Mouse (Mus musculus) brain, adult 2 months (tissue): ENCODE results near the gene Gabbr1.

Source experiments
- DNase-seq: peaks from one replicate; pipeline ENCODE4 v3.0.0; 2011; ENCODE audit warnings: low read depth, low spot score

The Gabbr1 gene

DNA sequence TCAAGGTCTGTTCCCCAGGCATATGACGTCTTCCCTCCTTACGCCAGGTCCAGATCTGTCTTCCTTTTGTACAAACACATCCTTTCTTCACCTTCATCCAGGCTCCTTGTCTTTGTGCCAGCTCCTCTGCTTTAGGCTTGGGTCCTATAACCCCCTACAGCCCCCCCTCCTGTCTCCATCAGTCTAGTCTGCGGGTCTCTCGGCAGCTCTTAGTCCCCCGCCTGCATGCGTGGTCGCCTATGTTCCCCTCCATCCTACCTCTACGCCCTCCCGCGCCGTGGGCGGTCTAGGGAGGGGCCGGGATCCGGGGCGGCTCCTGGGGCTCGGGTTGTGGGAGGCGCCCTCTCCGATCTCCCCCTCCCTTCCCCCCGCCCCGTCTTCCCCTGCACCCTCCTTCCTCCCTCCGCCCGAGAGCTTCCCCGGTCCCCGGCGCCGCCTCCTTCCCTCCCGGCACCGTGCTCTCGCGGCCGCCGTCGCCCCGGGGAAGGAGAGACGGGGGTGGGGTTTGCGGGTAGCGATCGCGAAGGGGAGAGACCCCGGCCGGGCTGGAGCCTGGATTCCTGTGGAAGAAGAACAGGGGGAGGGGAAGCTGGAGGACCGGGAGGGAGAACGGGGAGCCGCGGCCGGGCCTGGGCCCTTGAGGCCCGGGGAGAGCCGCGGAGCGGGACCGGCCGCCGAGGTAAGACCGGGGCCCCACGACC, at the start of gene Gabbr1:
Gabbr1 (plus strand) TSS at position 356 of the 701 bp plus-strand sequence.
- DNase-seq, result peak; percentile 96

DNA sequence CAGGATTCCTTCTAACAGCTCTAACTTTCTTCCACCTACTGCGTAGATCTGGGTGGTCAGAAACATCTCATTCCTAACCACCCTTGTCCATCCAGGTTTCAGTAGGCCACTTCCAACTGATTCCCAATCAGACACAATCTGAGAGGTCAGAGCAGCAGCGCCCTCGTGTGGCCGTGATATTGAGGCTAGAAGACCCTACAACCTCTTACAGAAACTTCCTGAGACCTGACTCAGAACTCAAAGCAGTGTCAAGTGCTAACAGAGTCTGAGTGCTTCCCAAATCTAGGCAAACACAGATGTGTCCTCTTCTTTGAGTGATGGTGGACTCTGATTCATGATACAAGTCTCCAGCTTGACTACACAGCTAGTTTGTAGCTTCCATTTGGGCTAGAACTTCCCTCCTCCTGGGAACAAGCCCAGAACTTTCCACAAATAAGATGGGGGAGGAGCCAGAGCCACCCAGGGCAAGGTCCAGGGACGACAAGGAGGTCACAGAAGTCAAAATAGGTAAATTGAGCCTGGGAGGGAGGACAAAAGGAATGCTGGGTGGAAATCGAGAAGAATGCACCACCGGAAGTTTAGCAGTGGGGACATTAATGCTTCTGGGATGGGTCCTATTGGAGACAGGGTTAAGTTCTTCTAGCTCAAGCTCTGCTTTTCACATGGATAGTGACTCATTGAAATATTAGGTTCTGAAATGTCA, 48.6 kb upstream of the Gabbr1 start:
- DNase-seq, result peak; percentile 90

DNA sequence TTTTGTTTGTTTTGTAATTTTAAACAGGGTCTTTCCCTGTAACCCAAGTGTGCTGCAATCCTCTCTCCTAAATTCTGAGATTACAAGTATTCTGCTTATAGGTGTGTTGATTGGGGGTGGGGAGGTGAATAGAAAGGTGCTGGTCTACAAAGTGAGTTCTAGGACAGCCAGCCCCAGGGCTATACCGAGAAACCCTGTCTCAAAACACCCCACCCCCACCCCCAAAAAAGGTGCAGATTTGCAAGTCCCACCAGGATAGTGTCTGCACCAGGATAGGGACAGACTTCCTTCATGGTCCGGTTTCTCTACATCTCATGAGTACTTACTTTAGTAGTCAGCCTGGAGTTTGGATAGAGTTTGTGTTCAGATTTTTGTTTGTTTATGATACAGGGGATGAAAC, 47.3 kb upstream of the Gabbr1 start:
- DNase-seq, result no peak

DNA sequence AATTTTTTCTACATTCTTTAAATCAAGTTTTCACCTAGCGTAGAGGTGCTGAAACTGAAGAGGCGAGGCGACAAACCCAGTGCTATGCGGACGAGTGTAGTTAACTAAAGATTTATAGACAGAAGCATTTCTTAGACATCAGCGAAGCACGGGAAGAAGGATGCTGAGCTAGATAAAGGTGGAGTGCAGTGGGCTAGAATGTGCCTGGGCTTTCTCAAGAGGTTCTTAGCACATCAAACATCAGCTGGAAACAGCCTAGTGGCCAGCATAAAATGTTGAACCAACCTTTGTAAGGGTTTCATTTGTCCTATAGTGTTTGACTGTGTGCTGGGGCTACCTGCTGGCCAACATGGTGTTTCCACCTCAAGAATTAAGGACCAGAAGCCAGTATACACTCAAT, 44.9 kb upstream of the Gabbr1 start, which contains the start of gene Zfp57:
Zfp57 (plus strand) TSS at position 301 of the 400 bp plus-strand sequence.
- no peak for DNase-seq

DNA sequence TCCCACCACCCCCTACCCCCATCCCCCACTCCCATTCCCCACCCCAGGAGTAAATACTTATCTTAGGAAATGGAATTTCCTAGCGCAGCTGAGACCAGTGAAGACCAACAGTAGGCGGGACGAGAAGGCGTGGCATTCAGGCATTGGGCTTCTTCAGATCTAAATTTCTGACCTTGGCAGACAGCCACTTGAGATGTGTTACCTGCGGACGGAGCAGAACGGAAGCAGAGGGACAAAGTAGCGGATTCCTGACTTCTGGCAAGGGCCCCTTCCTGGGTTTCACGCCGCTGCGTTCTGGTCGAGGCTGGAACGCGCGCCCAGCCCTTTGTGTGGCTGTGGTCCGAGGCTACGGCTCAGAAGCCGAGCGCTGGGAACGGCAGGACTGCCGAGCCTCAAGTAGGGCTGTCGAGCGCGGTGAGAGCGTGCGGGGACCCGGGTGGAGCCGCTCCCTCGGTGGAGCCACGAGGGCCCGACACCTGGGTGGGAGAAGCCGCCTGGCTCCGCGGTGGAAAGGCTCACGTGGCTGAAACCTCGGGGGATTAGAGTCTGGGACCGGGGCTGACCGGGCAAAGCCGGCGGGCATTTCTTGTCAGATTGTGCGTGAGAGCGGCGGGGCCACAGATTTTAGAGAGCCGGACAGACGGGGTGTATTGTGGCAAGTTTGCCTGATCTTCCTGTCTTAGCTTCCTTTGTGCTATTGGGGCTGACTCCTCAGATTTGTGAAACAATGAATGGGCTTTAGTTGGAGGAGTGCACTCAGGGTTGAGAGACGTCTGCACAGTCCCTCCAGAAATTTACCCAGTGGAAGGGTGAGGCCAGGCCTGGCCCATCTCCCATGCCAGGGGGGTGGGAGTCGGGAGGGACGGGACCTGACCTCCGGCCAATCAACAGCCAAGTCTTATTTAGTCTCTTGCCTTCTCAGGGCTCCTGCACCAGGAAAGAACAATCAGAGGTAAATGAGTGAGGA, 43.1 kb upstream of the Gabbr1 start:
- peak; percentile 66 for DNase-seq

DNA sequence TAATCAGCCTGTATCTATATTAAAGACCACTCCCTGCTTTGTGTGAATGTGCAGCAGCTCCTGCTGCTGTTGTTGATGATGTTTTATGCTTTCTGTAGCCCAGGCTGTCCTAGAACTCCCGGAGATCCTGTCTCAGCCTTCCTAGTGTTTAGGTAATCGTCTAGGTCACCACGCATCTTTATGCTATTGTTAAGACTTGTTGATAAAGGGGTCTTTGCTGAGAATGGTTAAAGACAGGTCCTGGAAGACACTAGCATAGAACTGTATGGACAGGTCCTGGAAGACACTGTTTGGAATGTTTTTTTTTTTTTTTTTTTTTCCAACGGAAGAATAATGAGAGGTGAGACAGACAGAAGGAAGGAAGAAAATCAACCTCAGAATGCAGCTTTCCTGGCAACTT, 42.4 kb upstream of the Gabbr1 start:
- no peak for DNase-seq

DNA sequence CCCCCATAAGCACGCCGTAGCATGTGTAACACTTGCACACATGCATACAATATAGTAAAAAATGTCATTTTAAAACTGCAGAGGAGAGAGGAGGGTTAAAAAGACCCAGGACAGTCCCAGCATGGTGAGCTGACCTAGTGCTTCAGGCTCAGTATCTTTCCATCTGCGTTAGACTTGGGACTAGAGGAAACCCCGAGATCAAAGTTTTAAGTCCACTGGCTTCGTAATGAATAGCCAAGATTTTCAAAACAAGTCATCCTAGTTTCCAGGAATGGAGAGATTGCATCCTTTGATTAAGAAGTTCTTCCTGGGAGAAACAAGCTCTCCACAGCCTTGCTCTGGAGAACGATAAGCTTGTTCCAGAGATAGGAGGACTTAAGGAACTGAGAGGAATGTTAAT, 37.6 kb upstream of the Gabbr1 start:
- no peak for DNase-seq

DNA sequence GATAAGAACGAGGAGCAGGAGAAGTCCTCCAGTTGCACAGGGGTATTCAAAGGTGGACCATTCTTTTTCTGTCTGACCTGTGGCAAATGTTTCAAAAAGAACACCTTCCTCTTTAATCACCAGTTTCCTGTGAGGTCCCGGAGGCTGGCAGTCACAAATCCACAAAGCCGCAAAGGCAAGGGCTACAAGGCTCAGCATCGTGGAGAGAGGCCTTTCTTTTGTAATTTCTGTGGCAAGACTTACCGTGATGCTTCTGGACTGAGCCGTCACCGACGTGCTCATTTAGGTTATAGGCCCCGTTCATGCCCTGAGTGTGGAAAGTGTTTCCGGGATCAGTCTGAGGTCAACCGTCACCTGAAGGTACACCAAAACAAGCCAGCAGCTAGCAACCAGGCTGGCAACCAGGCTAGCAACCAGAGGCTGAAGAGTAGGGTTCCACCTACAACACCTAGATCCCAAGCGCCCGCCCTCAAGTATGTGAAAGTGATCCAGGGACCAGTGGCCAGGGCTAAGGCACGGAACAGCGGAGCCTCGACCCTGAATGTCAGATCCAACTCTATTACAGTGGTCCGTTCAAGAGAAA, 36.2 kb upstream of the Gabbr1 start:
- no peak for DNase-seq

DNA sequence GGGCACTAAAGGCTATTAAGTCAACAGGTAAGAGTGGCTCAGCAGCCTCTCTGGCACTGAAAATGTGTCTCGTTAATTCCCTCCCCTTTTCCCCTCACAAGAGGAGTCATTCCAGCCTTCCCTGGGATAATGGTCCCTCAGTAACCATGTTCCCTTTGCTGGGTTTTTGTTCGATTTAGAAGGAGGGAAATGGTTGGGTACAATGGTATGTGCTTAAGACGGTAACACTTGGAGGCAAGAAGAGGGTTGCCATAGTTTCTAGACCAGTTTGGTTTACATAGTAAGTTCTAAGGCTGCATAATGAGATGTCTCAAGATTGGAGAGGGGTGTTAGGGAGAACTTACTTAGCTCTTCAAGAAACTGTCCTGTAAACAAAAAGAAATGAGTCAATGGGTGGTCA, 34.0 kb upstream of the Gabbr1 start:
- no peak for DNase-seq

DNA sequence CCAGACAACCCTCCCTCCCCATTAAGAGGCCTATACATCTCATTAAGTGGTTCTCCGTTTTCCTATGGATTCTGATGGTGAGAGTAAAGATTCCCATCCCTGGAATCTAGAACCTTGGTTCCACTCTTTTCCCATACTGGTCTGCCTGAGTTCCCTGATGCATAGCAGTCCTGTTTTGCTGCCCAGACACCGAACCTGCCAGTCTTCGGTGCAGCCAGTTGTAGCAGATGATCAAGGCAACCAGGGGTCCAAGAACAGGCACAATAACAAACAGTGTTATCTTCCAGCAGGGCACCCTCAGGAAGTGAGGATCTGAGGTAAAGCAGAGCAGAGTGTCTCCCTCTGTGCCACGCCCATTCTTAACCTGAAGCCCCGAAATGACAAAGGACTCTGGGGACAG, 33.6 kb upstream of the Gabbr1 start:
- DNase-seq, result no peak

DNA sequence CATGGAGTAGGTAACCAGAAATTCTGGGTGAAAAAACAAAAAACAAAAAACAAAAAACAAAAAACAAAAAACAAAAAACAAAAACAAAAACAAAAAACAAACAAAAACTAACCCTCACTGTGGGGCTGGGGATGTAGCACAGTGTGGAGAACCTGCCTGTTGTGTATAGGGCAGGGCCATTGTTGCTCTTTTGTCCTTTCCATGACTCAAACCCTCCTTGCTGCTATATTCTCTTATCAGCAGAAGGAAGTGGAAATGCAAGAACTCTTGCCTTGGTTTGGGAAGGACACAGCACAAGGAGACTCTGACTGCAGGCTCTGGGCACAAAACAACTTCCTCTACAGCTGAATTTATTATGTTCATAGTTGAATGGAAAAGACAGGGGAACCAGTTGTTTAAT, 29.4 kb upstream of the Gabbr1 start:
- no peak for DNase-seq

DNA sequence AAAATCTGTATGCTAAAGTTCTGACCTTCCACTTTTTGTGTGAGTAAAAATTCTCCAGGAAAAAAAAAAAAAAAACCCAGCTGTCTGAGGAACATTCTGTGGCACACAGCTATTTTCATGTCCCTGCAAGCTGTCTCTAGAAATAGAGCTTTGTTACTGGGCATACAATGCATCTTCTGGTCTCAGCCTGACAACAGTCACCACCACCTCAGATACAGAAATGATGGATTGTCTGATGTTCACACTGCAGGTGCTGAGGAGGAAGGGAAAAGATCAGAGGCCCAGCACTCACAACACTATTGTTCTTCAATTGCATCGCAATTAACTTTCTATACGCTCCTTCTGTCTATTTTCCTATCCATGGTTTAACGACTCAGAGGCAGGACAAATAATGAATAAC, 27.4 kb upstream of the Gabbr1 start:
- peak; percentile 83 for DNase-seq

DNA sequence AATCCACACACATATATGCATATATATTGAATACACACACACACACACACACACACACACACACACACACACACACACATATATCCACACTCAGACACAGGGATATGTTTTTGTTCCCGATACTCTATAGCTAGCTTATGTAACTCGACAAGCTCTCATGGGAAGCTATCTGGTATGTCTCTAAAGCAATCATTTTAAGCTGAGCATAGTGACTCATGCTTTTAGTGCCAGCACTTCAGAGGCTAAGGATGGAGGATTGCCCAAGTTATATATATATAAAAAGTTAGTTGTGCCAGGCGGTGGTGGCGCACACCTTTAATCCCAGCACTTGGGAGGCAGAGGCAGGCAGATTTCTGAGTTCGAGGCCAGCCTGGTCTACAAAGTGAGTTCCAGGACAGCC, 26.5 kb upstream of the Gabbr1 start:
- DNase-seq, result peak; percentile 71

DNA sequence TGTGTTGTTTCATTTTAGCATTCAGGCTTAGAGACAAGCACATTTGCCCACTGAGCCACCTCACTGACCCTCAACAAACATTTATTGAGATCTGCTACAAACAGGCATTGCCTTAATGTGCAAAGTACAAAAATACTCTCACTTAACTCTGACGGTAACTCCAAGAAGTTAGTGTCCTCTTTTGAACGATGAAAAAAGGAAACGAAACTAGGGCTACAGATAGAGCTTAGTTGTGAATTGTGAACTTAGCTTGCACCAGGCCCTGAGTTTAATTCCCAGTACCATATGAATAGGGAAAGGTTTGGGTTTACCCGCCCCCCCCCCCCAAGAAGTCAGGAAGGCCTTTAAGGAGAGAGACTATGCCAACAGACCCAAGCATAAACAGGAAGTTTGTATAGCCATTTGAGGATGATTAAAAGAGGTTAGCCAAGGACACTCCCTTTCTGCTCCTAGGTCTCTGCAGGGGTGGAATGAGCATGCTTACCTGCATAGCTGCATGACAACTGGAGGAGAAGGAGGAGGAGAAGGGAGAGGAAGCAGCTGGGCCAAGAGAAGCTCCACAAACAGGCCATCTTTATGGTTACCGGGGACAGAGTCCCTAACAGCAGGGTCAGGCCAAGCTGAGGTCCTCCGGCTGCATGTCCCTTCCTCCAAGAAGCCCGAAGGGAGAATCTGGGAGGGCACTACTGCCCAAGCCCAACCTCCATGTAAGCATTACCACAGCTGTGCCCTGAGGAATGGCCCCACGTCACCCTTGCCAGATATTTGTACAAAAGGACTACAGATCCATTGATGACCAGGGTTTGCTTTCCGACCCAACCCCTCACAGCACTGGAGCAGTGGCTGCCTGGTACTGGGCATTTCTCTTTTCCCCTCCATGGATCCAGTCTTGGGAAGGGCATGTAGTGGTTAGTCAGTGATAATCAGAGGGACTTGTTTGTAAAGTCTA, 22.9 kb upstream of the Gabbr1 start, which contains the start of gene Mog:
Mog (minus strand) TSS at position 771 of the 949 bp plus-strand sequence.
- DNase-seq, result peak; percentile 91

DNA sequence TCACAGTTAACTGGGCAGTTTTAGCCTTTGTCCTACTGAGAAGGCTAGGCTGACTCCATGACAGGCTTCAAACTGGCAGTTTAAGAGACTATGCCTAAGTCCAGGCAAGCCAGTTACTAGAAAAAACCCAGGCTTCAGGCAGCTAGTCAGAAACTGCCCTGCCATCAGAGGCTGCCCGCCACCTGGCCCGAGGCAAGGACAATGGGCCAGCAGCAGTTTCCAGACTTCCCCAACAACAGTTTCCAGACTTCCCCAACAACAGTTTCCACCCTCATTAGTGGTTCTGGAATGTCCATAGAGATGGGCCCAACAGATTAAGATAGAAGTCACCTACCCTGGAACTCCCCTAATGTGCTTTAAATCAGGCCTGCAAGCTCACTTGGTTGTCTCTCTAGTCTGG, 19.3 kb upstream of the Gabbr1 start:
- DNase-seq, result no peak

DNA sequence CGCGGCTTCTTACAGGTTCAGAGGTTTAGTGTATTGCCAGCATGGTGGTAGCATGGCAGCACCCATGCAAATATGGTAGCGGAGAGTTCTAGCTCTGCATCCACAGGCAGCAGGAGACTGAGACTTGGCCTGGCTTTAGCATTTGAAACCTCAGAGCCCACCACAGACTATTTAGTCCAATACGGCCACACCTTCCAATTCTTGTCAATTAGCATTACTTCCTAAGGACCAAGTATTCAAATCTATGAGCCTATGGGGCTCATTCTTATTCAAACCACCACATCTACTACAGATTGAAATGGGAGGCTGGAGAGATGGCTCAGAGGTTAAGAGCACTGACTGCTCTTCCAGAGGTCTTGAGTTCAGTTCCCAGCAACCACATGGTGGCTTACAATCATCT, 18.3 kb upstream of the Gabbr1 start:
- DNase-seq, result no peak

DNA sequence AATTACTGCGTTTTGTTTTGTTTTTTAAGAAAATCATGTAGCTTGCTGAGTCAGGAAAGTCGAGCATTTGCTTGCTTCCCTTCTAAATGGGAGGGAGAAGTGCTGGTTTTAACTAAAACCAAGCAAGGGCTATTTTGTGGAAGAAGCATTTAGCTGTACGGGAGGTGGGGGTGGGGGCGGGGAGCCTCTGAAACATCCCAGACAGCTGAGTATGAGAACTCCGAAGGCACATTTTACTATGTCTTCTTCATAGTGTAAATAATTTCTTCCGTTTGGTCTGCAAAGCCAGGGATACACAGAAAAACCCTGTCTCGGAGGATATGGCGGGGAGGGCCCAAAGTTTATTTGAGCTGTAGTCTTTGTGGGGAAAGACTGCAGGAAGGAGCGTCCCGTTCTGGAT, 17.6 kb upstream of the Gabbr1 start:
- DNase-seq, result peak; percentile 29

DNA sequence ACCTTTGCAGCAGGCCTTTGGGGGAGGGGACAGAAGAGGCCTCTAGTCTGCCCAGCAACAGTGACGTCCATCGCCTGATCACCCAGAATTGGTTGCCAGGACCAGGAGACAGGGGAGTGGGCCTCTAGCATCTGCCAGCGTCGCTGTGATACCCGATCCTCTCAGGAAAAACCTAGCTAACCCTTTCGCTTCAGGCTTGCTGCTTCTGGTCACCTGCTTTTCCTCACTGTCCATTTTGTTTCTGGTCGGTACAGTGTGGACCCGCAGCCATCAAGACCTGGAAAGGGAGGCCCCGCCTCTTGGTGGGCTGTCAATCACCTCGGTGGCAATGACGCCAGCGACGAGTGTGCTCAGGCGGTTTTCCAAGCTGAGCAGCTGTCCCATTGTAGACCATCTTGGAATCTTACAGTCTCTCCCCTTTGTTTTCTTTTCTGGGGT, 17.1 kb upstream of the Gabbr1 start:
- DNase-seq, result peak; percentile 99

DNA sequence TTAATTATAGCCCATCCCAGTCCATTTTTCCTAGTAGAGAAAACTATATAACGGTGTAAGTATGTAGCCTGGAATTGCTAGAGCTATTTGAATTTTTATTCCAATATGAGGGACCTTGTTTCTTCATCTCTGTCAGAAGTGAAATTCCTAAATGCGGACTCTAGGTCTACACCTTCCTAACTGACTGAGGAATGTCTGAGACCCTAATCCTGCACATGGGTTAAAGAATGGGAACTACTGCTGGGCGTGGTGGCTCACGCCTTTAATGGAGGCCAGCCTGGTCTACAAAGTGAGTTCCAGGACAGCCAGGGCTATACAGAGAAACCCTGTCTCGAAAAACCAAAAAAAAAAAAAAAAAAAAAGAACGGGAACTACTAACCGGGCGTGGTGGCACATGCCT, 16.6 kb upstream of the Gabbr1 start:
- no peak for DNase-seq

DNA sequence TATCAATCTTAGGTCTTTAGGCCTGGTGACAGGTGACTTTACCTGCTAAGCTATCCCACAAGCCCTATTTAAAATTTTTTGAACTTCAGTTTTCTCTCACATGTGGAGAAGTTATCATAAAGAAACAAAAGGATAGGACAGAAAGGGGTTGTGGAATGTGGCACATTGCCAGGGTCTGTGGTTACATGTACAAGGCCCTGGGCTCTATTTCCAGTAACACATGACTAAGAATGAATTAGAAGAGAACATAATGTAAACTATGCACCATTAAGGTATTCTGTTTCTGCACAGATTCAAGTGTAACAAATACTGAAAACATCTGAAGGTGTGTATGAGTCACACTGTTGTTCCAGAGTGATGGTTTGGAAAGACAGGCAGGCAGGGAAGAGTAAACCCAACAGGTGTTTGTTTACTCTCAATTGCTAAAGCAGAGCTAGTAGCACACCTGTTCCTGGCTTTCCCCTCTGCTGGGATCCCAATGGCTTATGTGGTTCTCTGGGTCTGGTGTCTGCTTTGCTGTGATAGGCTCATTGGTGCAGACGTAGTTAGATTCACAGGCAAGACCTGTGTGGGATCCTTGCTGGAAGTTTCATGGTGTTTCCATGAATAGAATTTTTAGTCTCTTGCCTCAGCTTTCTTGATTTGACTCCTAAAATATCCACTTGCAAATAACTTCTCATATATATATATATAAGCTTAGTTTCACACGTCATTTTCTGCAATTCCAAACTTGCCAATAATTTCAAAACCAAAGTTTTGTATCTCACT, 6.5 kb upstream of the Gabbr1 start:
- DNase-seq, result peak; percentile 43
